Mouse (Mus musculus): ENCODE data around the gene Dnah17. TPM values are rescaled to one million over a fixed set of nuclear protein-coding genes. Genes with fewer than 3 reads are reported as not detected.

Dnah17 gene
- polyA plus RNA-seq, 1 experiment from 2014 or later, result 0.09 TPM

- no peak for ATAC-seq (replicated peaks; ENCODE audit: extremely low read depth, insufficient read depth, low FRiP score)
Observed at GRCm38 (mm10) chr11:118035068-118035467, 95.4 kb downstream of the Dnah17 start.

GRCm38 (mm10) chr11:118034395-118034794 is 96.0 kb downstream of the Dnah17 start:
- Histone ChIP-seq H3K36me3 (ENCODE audit: control insufficient read depth, insufficient read depth) (peaks cover 10% of the 10 kb centered on the region; the same call in 1 of the 2 replicates), H3K9ac (ENCODE audit: low read length) (no peak overlapping the region), H3K9me3 (replicated peaks; ENCODE audit: control insufficient read depth, low read length) (0 out of 2 replicates have a peak, but pooled peaks cover 3% of the 10 kb centered on the region), H3K27me3 (ENCODE audit: control insufficient read depth, insufficient read depth, low read length) (no peaks in the 10 kb centered on the region), H3K27ac (ENCODE audit: low read length) (no peak overlapping the region), H3K4me2 (ENCODE audit: low read depth, low read length) (no peak overlapping the region), H3K4me1 (ENCODE audit: control insufficient read depth, insufficient read depth, low read length) (no peaks in the 10 kb centered on the region), H3K4me3 (ENCODE audit: low read length) (no peak overlapping the region)
- ATAC-seq (replicated peaks; ENCODE audit: extremely low read depth, insufficient read depth, low FRiP score), result no peak
- WGBS, result 70% methylated on average over 13 of the region's 13 CpGs

More at GRCm38 (mm10) chr11:118035068-118035467, 95.4 kb downstream of the Dnah17 start:
- Histone ChIP-seq H3K36me3 (ENCODE audit: control insufficient read depth, insufficient read depth) (peaks cover 10% of the 10 kb centered on the region; the same call in 1 of the 2 replicates), H3K4me3 (ENCODE audit: low read length) (no peak overlapping the region), H3K4me1 (ENCODE audit: control insufficient read depth, insufficient read depth, low read length) (no peaks in the 10 kb centered on the region), H3K9me3 (replicated peaks; ENCODE audit: control insufficient read depth, low read length) (0 out of 2 replicates have a peak, but pooled peaks cover 3% of the 10 kb centered on the region), H3K27ac (ENCODE audit: low read length) (no peak overlapping the region), H3K9ac (ENCODE audit: low read length) (no peak overlapping the region), H3K27me3 (ENCODE audit: control insufficient read depth, insufficient read depth, low read length) (no peaks in the 10 kb centered on the region), H3K4me2 (ENCODE audit: low read depth, low read length) (no peak overlapping the region)
- WGBS, result 65% methylated on average over 9 of the region's 9 CpGs

GRCm38 (mm10) chr11:118031134-118031533 is 99.3 kb downstream of the Dnah17 start:
- no peaks in the 10 kb centered on the region for H3K4me1 ChIP-seq (ENCODE audit: control insufficient read depth, insufficient read depth, low read length)
- no peak overlapping the region for H3K27ac ChIP-seq (ENCODE audit: low read length)
- H3K36me3 ChIP-seq (ENCODE audit: control insufficient read depth, insufficient read depth), result peaks cover 12% of the 10 kb centered on the region
- no peak overlapping the region for H3K4me3 ChIP-seq (ENCODE audit: low read length)
- no peak overlapping the region for H3K9ac ChIP-seq (ENCODE audit: low read length)
- ATAC-seq (replicated peaks; ENCODE audit: extremely low read depth, insufficient read depth, low FRiP score), result no peak
- WGBS, result 93% methylated on average over 9 of the region's 9 CpGs
- H3K27me3 ChIP-seq (ENCODE audit: control insufficient read depth, insufficient read depth, low read length), result no peaks in the 10 kb centered on the region
- H3K4me2 ChIP-seq (ENCODE audit: low read depth, low read length), result no peak overlapping the region
- 0 out of 2 replicates have a peak, but pooled peaks cover 3% of the 10 kb centered on the region for H3K9me3 ChIP-seq (replicated peaks; ENCODE audit: control insufficient read depth, low read length)

- no peak for ATAC-seq (replicated peaks; ENCODE audit: extremely low read depth, insufficient read depth, low FRiP score)
- 89% methylated on average over 6 of the region's 6 CpGs for WGBS
- H3K27ac ChIP-seq (ENCODE audit: low read length), result no peak overlapping the region
- H3K9ac ChIP-seq (ENCODE audit: low read length), result no peak overlapping the region
- no peak overlapping the region for H3K4me2 ChIP-seq (ENCODE audit: low read depth, low read length)
- no peaks in the 10 kb centered on the region for H3K27me3 ChIP-seq (ENCODE audit: control insufficient read depth, insufficient read depth, low read length)
- no peaks in the 10 kb centered on the region for H3K4me1 ChIP-seq (ENCODE audit: control insufficient read depth, insufficient read depth, low read length)
- H3K4me3 ChIP-seq (ENCODE audit: low read length), result no peak overlapping the region
- H3K9me3 ChIP-seq (replicated peaks; ENCODE audit: control insufficient read depth, low read length), result 0 out of 2 replicates have a peak, but pooled peaks cover 3% of the 10 kb centered on the region
- peaks cover 18% of the 10 kb centered on the region for H3K36me3 ChIP-seq (ENCODE audit: control insufficient read depth, insufficient read depth)
Observed at GRCm38 (mm10) chr11:118029170-118029569, 101.3 kb downstream of the Dnah17 start.

- no peaks in the 10 kb centered on the region for H3K9me3 ChIP-seq (replicated peaks; ENCODE audit: control insufficient read depth, low read length)
- no peak overlapping the region for H3K4me2 ChIP-seq (ENCODE audit: low read depth, low read length)
- WGBS, result 87% methylated on average over 2 of the region's 2 CpGs
- H3K4me3 ChIP-seq (ENCODE audit: low read length), result no peak overlapping the region
- H3K36me3 ChIP-seq (ENCODE audit: control insufficient read depth, insufficient read depth), result peaks cover 8% of the 10 kb centered on the region
- H3K27me3 ChIP-seq (ENCODE audit: control insufficient read depth, insufficient read depth, low read length), result no peaks in the 10 kb centered on the region
- no peaks in the 10 kb centered on the region for H3K4me1 ChIP-seq (ENCODE audit: control insufficient read depth, insufficient read depth, low read length)
- no peak overlapping the region for H3K27ac ChIP-seq (ENCODE audit: low read length)
- no peak overlapping the region for H3K9ac ChIP-seq (ENCODE audit: low read length)
- ATAC-seq (replicated peaks; ENCODE audit: extremely low read depth, insufficient read depth, low FRiP score), result no peak
Observed at GRCm38 (mm10) chr11:118024111-118024510, 106.3 kb downstream of the Dnah17 start.

GRCm38 (mm10) chr11:118023475-118023874 is 107.0 kb downstream of the Dnah17 start:
- Histone ChIP-seq H3K4me3 (ENCODE audit: low read length) (no peak overlapping the region), H3K9me3 (replicated peaks; ENCODE audit: control insufficient read depth, low read length) (no peaks in the 10 kb centered on the region), H3K9ac (ENCODE audit: low read length) (no peak overlapping the region), H3K27me3 (ENCODE audit: control insufficient read depth, insufficient read depth, low read length) (no peaks in the 10 kb centered on the region), H3K36me3 (ENCODE audit: control insufficient read depth, insufficient read depth) (peaks cover 8% of the 10 kb centered on the region), H3K27ac (ENCODE audit: low read length) (no peak overlapping the region), H3K4me2 (ENCODE audit: low read depth, low read length) (no peak overlapping the region), H3K4me1 (ENCODE audit: control insufficient read depth, insufficient read depth, low read length) (no peaks in the 10 kb centered on the region)
- ATAC-seq (replicated peaks; ENCODE audit: extremely low read depth, insufficient read depth, low FRiP score), result no peak
- WGBS, result 88% methylated on average over 7 of the region's 7 CpGs

GRCm38 (mm10) chr11:118021806-118022205 is 108.6 kb downstream of the Dnah17 start:
- Histone ChIP-seq H3K9me3 (replicated peaks; ENCODE audit: control insufficient read depth, low read length) (no peaks in the 10 kb centered on the region), H3K4me1 (ENCODE audit: control insufficient read depth, insufficient read depth, low read length) (no peaks in the 10 kb centered on the region), H3K4me3 (ENCODE audit: low read length) (no peak overlapping the region), H3K27me3 (ENCODE audit: control insufficient read depth, insufficient read depth, low read length) (no peaks in the 10 kb centered on the region), H3K9ac (ENCODE audit: low read length) (no peak overlapping the region), H3K36me3 (ENCODE audit: control insufficient read depth, insufficient read depth) (peaks cover 13% of the 10 kb centered on the region), H3K4me2 (ENCODE audit: low read depth, low read length) (no peak overlapping the region), H3K27ac (ENCODE audit: low read length) (no peak overlapping the region)
- 50% methylated on average over 1 of the region's 1 CpGs for WGBS
- ATAC-seq (replicated peaks; ENCODE audit: extremely low read depth, insufficient read depth, low FRiP score), result peak; percentile 35; the same call in 1 of the 2 replicates

GRCm38 (mm10) chr11:118018328-118018727 is 112.1 kb downstream of the Dnah17 start:
- no peak overlapping the region for H3K4me3 ChIP-seq (ENCODE audit: low read length)
- H3K4me1 ChIP-seq (ENCODE audit: control insufficient read depth, insufficient read depth, low read length), result 0 out of 2 replicates have a peak, but pooled peaks cover 2% of the 10 kb centered on the region
- no peaks in the 10 kb centered on the region for H3K9me3 ChIP-seq (replicated peaks; ENCODE audit: control insufficient read depth, low read length)
- H3K27ac ChIP-seq (ENCODE audit: low read length), result no peak overlapping the region
- H3K9ac ChIP-seq (ENCODE audit: low read length), result no peak overlapping the region
- no peak for ATAC-seq (replicated peaks; ENCODE audit: extremely low read depth, insufficient read depth, low FRiP score)
- peaks cover 7% of the 10 kb centered on the region for H3K36me3 ChIP-seq (ENCODE audit: control insufficient read depth, insufficient read depth)
- H3K4me2 ChIP-seq (ENCODE audit: low read depth, low read length), result no peak overlapping the region
- H3K27me3 ChIP-seq (ENCODE audit: control insufficient read depth, insufficient read depth, low read length), result no peaks in the 10 kb centered on the region
- WGBS, result 87% methylated on average over 4 of the region's 4 CpGs

GRCm38 (mm10) chr11:118015381-118016145 is 114.9 kb downstream of the Dnah17 start:
- no peak for ATAC-seq (replicated peaks; ENCODE audit: extremely low read depth, insufficient read depth, low FRiP score)
- Histone ChIP-seq H3K27me3 (ENCODE audit: control insufficient read depth, insufficient read depth, low read length) (no peaks in the 10 kb centered on the region), H3K4me2 (ENCODE audit: low read depth, low read length) (no peak overlapping the region; the same call in 1 of the 2 replicates), H3K36me3 (ENCODE audit: control insufficient read depth, insufficient read depth) (peaks cover 7% of the 10 kb centered on the region), H3K4me3 (ENCODE audit: low read length) (no peak overlapping the region), H3K9ac (ENCODE audit: low read length) (no peak overlapping the region), H3K9me3 (replicated peaks; ENCODE audit: control insufficient read depth, low read length) (no peaks in the 10 kb centered on the region), H3K4me1 (ENCODE audit: control insufficient read depth, insufficient read depth, low read length) (0 out of 2 replicates have a peak, but pooled peaks cover 2% of the 10 kb centered on the region), H3K27ac (ENCODE audit: low read length) (no peak overlapping the region; the same call in 1 of the 2 replicates)
- 69% methylated on average over 8 of the region's 8 CpGs for WGBS
